Mouse (Mus musculus) spleen, embryonic (tissue): ENCODE measurements around the gene Gnat2.

Experiments used
- CTCF ChIA-PET: fragments of 350-600 bp; sonication (Branson Sonifier 250); formaldehyde crosslinking; loops from one replicate; lab custom pipeline; 2022; lab: Charles Lee

Gene Gnat2

GRCm38 (mm10) chr3:108092536-108093115 lies at the start of gene Gnat2:
Gnat2 (plus strand) TSS chr3:108092789.
- CTCF ChIA-PET: interaction anchor here (0.6 kb wide), 1 partner anchor 238 kb away, joined by 4 read pairs; no protein-coding TSS in a partner anchor

- CTCF ChIA-PET: no interaction called here
These were observed 48.0 kb upstream of the Gnat2 start, which contains the start of gene Gstm4 for GRCm38 (mm10) chr3:108044394-108045140. Gstm4 (minus strand) TSS chr3:108044894.

- CTCF ChIA-PET: no interaction called here
These were observed 45.5 kb upstream of the Gnat2 start for GRCm38 (mm10) chr3:108046944-108047655.

- CTCF ChIA-PET: no interaction called here
These were observed 44.3 kb upstream of the Gnat2 start for GRCm38 (mm10) chr3:108048306-108048705.

GRCm38 (mm10) chr3:108050493-108050892 lies 42.1 kb upstream of the Gnat2 start:
- CTCF ChIA-PET: no interaction called here

GRCm38 (mm10) chr3:108061420-108061819 lies 31.2 kb upstream of the Gnat2 start:
- CTCF ChIA-PET: no interaction called here

- CTCF ChIA-PET: no interaction called here
These were observed 29.9 kb upstream of the Gnat2 start for GRCm38 (mm10) chr3:108062648-108063047.

GRCm38 (mm10) chr3:108064672-108065071 lies 27.9 kb upstream of the Gnat2 start:
- CTCF ChIA-PET: no interaction called here

- CTCF ChIA-PET: no interaction called here
These were observed 27.0 kb upstream of the Gnat2 start for GRCm38 (mm10) chr3:108065551-108065950.

- CTCF ChIA-PET: interaction anchor here (0.5 kb wide), 1 partner anchor 891 kb away, joined by 7 read pairs; no protein-coding TSS in a partner anchor
These were observed 25.1 kb upstream of the Gnat2 start for GRCm38 (mm10) chr3:108067370-108067934.

GRCm38 (mm10) chr3:108068826-108069225 lies 23.8 kb upstream of the Gnat2 start:
- CTCF ChIA-PET: interaction anchor here (0.6 kb wide), 1 partner anchor 253 kb away, joined by 3 read pairs; no protein-coding TSS in a partner anchor

GRCm38 (mm10) chr3:108069231-108069870 lies 23.2 kb upstream of the Gnat2 start:
- CTCF ChIA-PET: interaction anchor here (0.6 kb wide), 1 partner anchor 254 kb away, joined by 3 read pairs; no protein-coding TSS in a partner anchor

- CTCF ChIA-PET: interaction anchor here (1.0 kb wide), 1 partner anchor 77 kb away, joined by 3 read pairs; no protein-coding TSS in a partner anchor
These were observed 22.0 kb upstream of the Gnat2 start for GRCm38 (mm10) chr3:108070295-108071293.

- CTCF ChIA-PET: no interaction called here
These were observed 19.5 kb upstream of the Gnat2 start for GRCm38 (mm10) chr3:108072983-108073569.

- CTCF ChIA-PET: no interaction called here
These were observed 15.8 kb upstream of the Gnat2 start for GRCm38 (mm10) chr3:108076836-108077235.

- CTCF ChIA-PET: no interaction called here
These were observed 10.9 kb upstream of the Gnat2 start for GRCm38 (mm10) chr3:108081681-108082080.

GRCm38 (mm10) chr3:108082251-108082875 lies 10.2 kb upstream of the Gnat2 start:
- CTCF ChIA-PET: interaction anchor here (0.6 kb wide), 1 partner anchor 387 kb away, joined by 7 read pairs; no protein-coding TSS in a partner anchor

- CTCF ChIA-PET: no interaction called here
These were observed 9.4 kb upstream of the Gnat2 start for GRCm38 (mm10) chr3:108083161-108083560.

GRCm38 (mm10) chr3:108083904-108084407 lies 8.6 kb upstream of the Gnat2 start:
- CTCF ChIA-PET: no interaction called here
